Mouse (Mus musculus): ENCODE data around the gene Mrps34. TPM values are rescaled to one million over a fixed set of nuclear protein-coding genes. Genes with fewer than 3 reads are reported as not detected.

The Mrps34 gene
- polyA plus RNA-seq, 1 experiment from 2014 or later, result 89.9 TPM

GRCm38 (mm10) chr17:24860076-24860475 is 34.8 kb upstream of the Mrps34 start:
- no peaks in the 10 kb centered on the region for H3K4me1 ChIP-seq
- 96% methylated on average over 8 of the region's 8 CpGs for WGBS
- H3K36me3 ChIP-seq, result peaks cover 49% of the 10 kb centered on the region

DNA sequence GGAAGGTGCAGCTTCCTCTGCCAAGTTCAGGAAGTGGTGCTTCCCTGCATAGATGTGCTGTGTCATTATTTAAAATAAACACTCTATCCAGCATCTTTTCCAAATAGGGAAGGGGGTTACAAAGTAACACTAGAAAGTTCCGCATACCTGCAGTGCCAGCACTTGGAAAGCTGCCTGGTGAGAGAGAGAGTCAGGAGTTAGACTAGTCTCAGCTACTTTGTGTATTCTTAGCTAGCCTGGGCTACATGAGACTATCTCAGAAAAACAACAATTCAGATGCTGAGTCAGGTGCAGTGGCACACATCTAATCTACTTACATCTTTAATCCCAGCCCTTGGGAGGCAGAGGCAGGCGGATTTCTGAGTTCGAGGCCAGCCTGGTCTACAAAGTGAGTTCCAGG is 33.1 kb upstream of the Mrps34 start:
- Histone ChIP-seq H3K36me3 (peaks cover 44% of the 10 kb centered on the region), H3K4me1 (no peaks in the 10 kb centered on the region), H3K4me2 (replicated peaks) (no peak overlapping the region), H3K27ac (no peak overlapping the region), H3K9ac (no peak overlapping the region), H3K27me3 (replicated peaks) (no peaks in the 10 kb centered on the region), H3K4me3 (no peak overlapping the region), H3K9me3 (no peaks in the 10 kb centered on the region)
- 92% methylated on average over 3 of the region's 3 CpGs for WGBS
- no peak for ATAC-seq (ENCODE audit: low FRiP score, low read depth)

More at GRCm38 (mm10) chr17:24860076-24860475, 34.8 kb upstream of the Mrps34 start:
- no peak overlapping the region for H3K4me3 ChIP-seq
- H3K9me3 ChIP-seq, result no peaks in the 10 kb centered on the region
- no peak overlapping the region for H3K27ac ChIP-seq
- H3K4me2 ChIP-seq (replicated peaks), result no peak overlapping the region
- no peaks in the 10 kb centered on the region for H3K27me3 ChIP-seq (replicated peaks)
- ATAC-seq (ENCODE audit: low FRiP score, low read depth), result no peak
- H3K9ac ChIP-seq, result no peak overlapping the region

DNA sequence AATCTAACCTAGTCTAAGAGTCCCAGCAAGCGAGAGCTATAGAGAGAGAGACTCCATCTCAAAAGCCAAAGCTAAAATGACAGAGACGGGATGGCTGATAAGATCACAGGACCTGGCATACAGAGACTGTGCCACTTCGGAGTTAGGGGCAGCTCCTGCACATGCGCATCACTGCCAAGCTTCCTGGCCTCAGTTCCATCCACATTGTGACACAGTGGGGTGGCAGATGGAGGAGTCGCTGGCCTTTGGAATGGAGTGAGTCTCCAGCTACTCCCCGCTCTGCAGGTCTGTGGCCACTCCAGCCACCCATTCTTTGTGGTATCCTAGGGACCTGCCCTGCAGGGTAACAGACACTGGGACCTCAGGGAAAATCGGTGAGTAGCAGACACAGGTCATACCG is 29.1 kb upstream of the Mrps34 start, which contains the start of gene Igfals:
TSS of gene Igfals (plus strand) at position 222 of the 400 bp plus-strand sequence.
- H3K4me2 ChIP-seq (replicated peaks), result no peak within 1 kb of the TSS
- H3K27me3 ChIP-seq (replicated peaks), result no peaks in the 10 kb centered on the region
- 88% methylated on average over 8 of the region's 8 CpGs for WGBS
- H3K9me3 ChIP-seq, result no peaks in the 10 kb centered on the region
- no peak for ATAC-seq (ENCODE audit: low FRiP score, low read depth)
- no peaks in the 10 kb centered on the region for H3K4me1 ChIP-seq
- H3K27ac ChIP-seq, result no peak within 1 kb of the TSS
- no peak within 1 kb of the TSS for H3K9ac ChIP-seq
- H3K36me3 ChIP-seq, result peaks cover 25% of the 10 kb centered on the region
- H3K4me3 ChIP-seq, result no peak within 1 kb of the TSS

GRCm38 (mm10) chr17:24867914-24868313 is 27.0 kb upstream of the Mrps34 start:
- WGBS, result 96% methylated on average over 10 of the region's 10 CpGs
- ATAC-seq (ENCODE audit: low FRiP score, low read depth), result no peak
- peaks cover 12% of the 10 kb centered on the region; the same call in 1 of the 2 replicates for H3K36me3 ChIP-seq
- no peak overlapping the region for H3K27ac ChIP-seq
- H3K4me2 ChIP-seq (replicated peaks), result no peak overlapping the region
- H3K4me3 ChIP-seq, result no peak overlapping the region
- H3K27me3 ChIP-seq (replicated peaks), result no peaks in the 10 kb centered on the region
- H3K4me1 ChIP-seq, result no peaks in the 10 kb centered on the region
- no peaks in the 10 kb centered on the region for H3K9me3 ChIP-seq
- H3K9ac ChIP-seq, result no peak overlapping the region

GRCm38 (mm10) chr17:24873695-24874404 is 21.1 kb upstream of the Mrps34 start:
- H3K36me3 ChIP-seq, result no peaks in the 10 kb centered on the region
- no peaks in the 10 kb centered on the region for H3K9me3 ChIP-seq
- WGBS, result 40% methylated on average over 4 of the region's 4 CpGs
- H3K27ac ChIP-seq, result no peak overlapping the region
- H3K4me1 ChIP-seq, result no peaks in the 10 kb centered on the region
- ATAC-seq (ENCODE audit: low FRiP score, low read depth), result no peak
- H3K4me2 ChIP-seq (replicated peaks), result no peak overlapping the region
- no peak overlapping the region for H3K9ac ChIP-seq
- H3K4me3 ChIP-seq, result no peak overlapping the region
- no peaks in the 10 kb centered on the region for H3K27me3 ChIP-seq (replicated peaks)

DNA sequence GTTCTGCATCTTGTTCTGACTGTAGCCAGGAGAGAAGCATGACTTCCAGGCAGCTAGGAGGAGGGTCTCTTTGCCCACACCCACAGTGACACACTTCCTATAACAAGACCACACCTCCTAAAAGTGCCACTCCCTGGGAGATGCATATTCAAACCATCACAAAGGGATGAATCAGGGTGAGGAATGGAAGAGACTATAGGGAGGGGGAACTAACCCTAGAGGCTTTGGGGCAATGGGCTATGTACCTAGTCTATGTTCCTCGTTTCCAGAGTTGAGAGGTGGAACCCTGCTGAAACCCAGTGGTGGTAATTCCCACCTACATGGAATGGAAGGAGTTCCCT is 20.5 kb upstream of the Mrps34 start:
- Histone ChIP-seq H3K9ac (no peak overlapping the region), H3K27me3 (replicated peaks) (no peaks in the 10 kb centered on the region), H3K4me1 (no peaks in the 10 kb centered on the region), H3K36me3 (no peaks in the 10 kb centered on the region), H3K9me3 (no peaks in the 10 kb centered on the region), H3K4me3 (no peak overlapping the region), H3K4me2 (replicated peaks) (no peak overlapping the region), H3K27ac (no peak overlapping the region)
- 75% methylated on average over 1 of the region's 1 CpGs for WGBS
- ATAC-seq (ENCODE audit: low FRiP score, low read depth), result no peak

GRCm38 (mm10) chr17:24874989-24875388 is 19.9 kb upstream of the Mrps34 start:
- H3K9ac ChIP-seq, result no peak overlapping the region
- H3K4me2 ChIP-seq (replicated peaks), result no peak overlapping the region
- no peaks in the 10 kb centered on the region for H3K9me3 ChIP-seq
- no peaks in the 10 kb centered on the region for H3K4me1 ChIP-seq
- no peaks in the 10 kb centered on the region for H3K36me3 ChIP-seq
- H3K27me3 ChIP-seq (replicated peaks), result no peaks in the 10 kb centered on the region
- no peak for ATAC-seq (ENCODE audit: low FRiP score, low read depth)
- H3K4me3 ChIP-seq, result no peak overlapping the region
- WGBS, result 86% methylated on average over 8 of the region's 8 CpGs
- no peak overlapping the region for H3K27ac ChIP-seq

GRCm38 (mm10) chr17:24877336-24878116 is 17.4 kb upstream of the Mrps34 start:
- Histone ChIP-seq H3K27ac (no peak overlapping the region), H3K36me3 (peaks cover 2% of the 10 kb centered on the region), H3K9me3 (no peaks in the 10 kb centered on the region), H3K4me2 (replicated peaks) (no peak overlapping the region), H3K27me3 (replicated peaks) (no peaks in the 10 kb centered on the region), H3K9ac (no peak overlapping the region), H3K4me1 (no peaks in the 10 kb centered on the region), H3K4me3 (no peak overlapping the region)
- ATAC-seq (ENCODE audit: low FRiP score, low read depth), result no peak
- 68% methylated on average over 10 of the region's 10 CpGs for WGBS

DNA sequence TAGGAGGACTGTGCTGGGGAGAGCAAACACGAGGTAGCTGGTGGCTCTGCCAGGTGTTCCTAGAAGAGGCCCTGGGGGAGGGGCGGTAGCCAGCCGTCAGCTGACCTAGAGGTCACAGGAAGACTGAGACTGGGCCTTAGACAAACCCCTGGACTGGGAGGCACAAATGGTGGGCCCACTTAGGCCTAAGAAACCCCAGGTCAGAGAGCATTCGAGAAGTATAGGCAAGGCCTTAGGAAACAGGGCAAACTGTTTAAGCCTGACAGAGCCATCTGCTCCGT is 16.9 kb upstream of the Mrps34 start:
- no peak for ATAC-seq (ENCODE audit: low FRiP score, low read depth)
- Histone ChIP-seq H3K27ac (no peak overlapping the region), H3K27me3 (replicated peaks) (no peaks in the 10 kb centered on the region), H3K4me2 (replicated peaks) (no peak overlapping the region), H3K36me3 (peaks cover 7% of the 10 kb centered on the region), H3K4me3 (no peak overlapping the region), H3K9me3 (no peaks in the 10 kb centered on the region), H3K9ac (no peak overlapping the region), H3K4me1 (no peaks in the 10 kb centered on the region)
- 40% methylated on average over 5 of the region's 5 CpGs for WGBS

DNA sequence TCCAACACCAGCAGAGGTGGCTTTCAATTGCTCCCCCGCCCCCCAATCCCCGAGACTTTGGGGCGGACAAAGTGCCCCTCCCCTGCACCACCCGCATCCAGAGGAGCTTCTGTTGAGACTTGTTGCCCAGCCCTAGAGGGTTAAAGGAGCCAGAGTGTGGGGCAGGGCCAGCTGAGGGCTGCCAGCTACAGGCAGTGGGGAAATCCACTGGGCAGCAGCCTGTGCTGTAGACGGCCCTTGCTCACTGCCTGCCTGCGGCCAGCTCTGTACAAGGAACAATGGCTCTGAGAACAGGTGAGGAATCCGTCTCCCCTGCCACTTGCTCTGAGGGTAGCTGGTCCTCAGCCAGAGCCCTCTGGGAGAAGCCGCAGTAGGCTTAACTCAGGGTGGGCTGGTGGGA is 16.4 kb upstream of the Mrps34 start:
- ATAC-seq (ENCODE audit: low FRiP score, low read depth), result no peak
- no peak overlapping the region for H3K4me3 ChIP-seq
- no peaks in the 10 kb centered on the region for H3K9me3 ChIP-seq
- H3K27ac ChIP-seq, result no peak overlapping the region
- no peak overlapping the region for H3K9ac ChIP-seq
- H3K27me3 ChIP-seq (replicated peaks), result no peaks in the 10 kb centered on the region
- peaks cover 12% of the 10 kb centered on the region for H3K36me3 ChIP-seq
- WGBS, result 75% methylated on average over 8 of the region's 8 CpGs
- H3K4me1 ChIP-seq, result no peaks in the 10 kb centered on the region
- H3K4me2 ChIP-seq (replicated peaks), result no peak overlapping the region

- no peak overlapping the region for H3K4me3 ChIP-seq
- H3K27ac ChIP-seq, result no peak overlapping the region
- H3K27me3 ChIP-seq (replicated peaks), result no peaks in the 10 kb centered on the region
- ATAC-seq (ENCODE audit: low FRiP score, low read depth), result no peak
- no peak overlapping the region for H3K9ac ChIP-seq
- 47% methylated on average over 7 of the region's 7 CpGs for WGBS
- H3K36me3 ChIP-seq, result peaks cover 21% of the 10 kb centered on the region
- H3K9me3 ChIP-seq, result no peaks in the 10 kb centered on the region
- H3K4me2 ChIP-seq (replicated peaks), result no peak overlapping the region
- H3K4me1 ChIP-seq, result peaks cover 11% of the 10 kb centered on the region
Measured at GRCm38 (mm10) chr17:24881738-24882440, 13.0 kb upstream of the Mrps34 start.

- Histone ChIP-seq H3K27me3 (replicated peaks) (no peaks in the 10 kb centered on the region), H3K9me3 (no peaks in the 10 kb centered on the region), H3K4me3 (no peak overlapping the region), H3K27ac (no peak overlapping the region), H3K4me1 (peaks cover 22% of the 10 kb centered on the region), H3K36me3 (peaks cover 26% of the 10 kb centered on the region), H3K4me2 (replicated peaks) (no peak overlapping the region), H3K9ac (no peak overlapping the region)
- 92% methylated on average over 6 of the region's 6 CpGs for WGBS
- no peak for ATAC-seq (ENCODE audit: low FRiP score, low read depth)
Measured at GRCm38 (mm10) chr17:24884391-24884790, 10.5 kb upstream of the Mrps34 start.

Measured in neural tube, embryonic 12.5 days (tissue).